Mouse (Mus musculus): Measurements from ENCODE around the gene Ift122. TPM values are rescaled to one million over a fixed set of nuclear protein-coding genes. Genes with fewer than 3 reads are reported as not detected.

The Ift122 gene
- polyA plus RNA-seq, 1 experiment from 2014 or later: 11.0 TPM

- DNase-seq (ENCODE audit: low spot score): no peak
Observed at GRCm38 (mm10) chr6:115918615-115919014, 65.3 kb downstream of the Ift122 start.

GRCm38 (mm10) chr6:115919876-115920275 is 66.6 kb downstream of the Ift122 start:
- no peak for DNase-seq (ENCODE audit: low spot score)

- no peak for DNase-seq (ENCODE audit: low spot score)
Observed at GRCm38 (mm10) chr6:115924829-115925228, 71.6 kb downstream of the Ift122 start.

- no peak for DNase-seq (ENCODE audit: low spot score)
Observed at GRCm38 (mm10) chr6:115926416-115926815, 73.1 kb downstream of the Ift122 start.

GRCm38 (mm10) chr6:115927292-115928242 is 74.3 kb downstream of the Ift122 start:
- DNase-seq (ENCODE audit: low spot score): no peak

GRCm38 (mm10) chr6:115930018-115930417 is 76.7 kb downstream of the Ift122 start:
- DNase-seq (ENCODE audit: low spot score): no peak

GRCm38 (mm10) chr6:115931639-115932038 is 78.4 kb downstream of the Ift122 start, which contains the start of gene Rho:
TSS of gene Rho (plus strand) at chr6:115931748.
- no peak for DNase-seq (ENCODE audit: low spot score)

- no peak for DNase-seq (ENCODE audit: low spot score)
Observed at GRCm38 (mm10) chr6:115932391-115932790, 79.1 kb downstream of the Ift122 start.

GRCm38 (mm10) chr6:115935544-115935943 is 82.3 kb downstream of the Ift122 start:
- no peak for DNase-seq (ENCODE audit: low spot score)

GRCm38 (mm10) chr6:115938011-115938410 is 84.7 kb downstream of the Ift122 start:
- DNase-seq (ENCODE audit: low spot score): no peak

- DNase-seq (ENCODE audit: low spot score): no peak
Observed at GRCm38 (mm10) chr6:115938798-115939197, 85.5 kb downstream of the Ift122 start.

GRCm38 (mm10) chr6:115940603-115941002 is 87.3 kb downstream of the Ift122 start:
- no peak for DNase-seq (ENCODE audit: low spot score)

GRCm38 (mm10) chr6:115941128-115941527 is 87.9 kb downstream of the Ift122 start:
- peak; percentile 73 for DNase-seq (ENCODE audit: low spot score)

- no peak for DNase-seq (ENCODE audit: low spot score)
Observed at GRCm38 (mm10) chr6:115943498-115944427, 90.5 kb downstream of the Ift122 start.

GRCm38 (mm10) chr6:115944638-115945037 is 91.4 kb downstream of the Ift122 start, which contains the start of gene H1foo:
TSS of gene H1foo (plus strand) at chr6:115944938.
- DNase-seq (ENCODE audit: low spot score): no peak

- DNase-seq (ENCODE audit: low spot score): no peak
Observed at GRCm38 (mm10) chr6:115945633-115946032, 92.4 kb downstream of the Ift122 start.

GRCm38 (mm10) chr6:115946389-115946788 is 93.1 kb downstream of the Ift122 start:
- DNase-seq (ENCODE audit: low spot score): no peak

- DNase-seq (ENCODE audit: low spot score): no peak
Observed at GRCm38 (mm10) chr6:115954506-115955074, 101.3 kb downstream of the Ift122 start.

- DNase-seq (ENCODE audit: low spot score): no peak
Observed at GRCm38 (mm10) chr6:115955169-115955568, 101.9 kb downstream of the Ift122 start.

GRCm38 (mm10) chr6:115955664-115956063 is 102.4 kb downstream of the Ift122 start:
- no peak for DNase-seq (ENCODE audit: low spot score)

GRCm38 (mm10) chr6:115956418-115956921 is 103.2 kb downstream of the Ift122 start:
- DNase-seq (ENCODE audit: low spot score): no peak

All from thymus, postnatal 0 days (tissue).